Mouse (Mus musculus): Measurements from ENCODE around the gene Dglucy.

- TF ChIP-seq CTCF (IDR thresholded peaks at IDR 0.05; ENCODE audit: control insufficient read depth, insufficient read depth, low read length) (no peak), POLR2A (IDR thresholded peaks at IDR 0.05; ENCODE audit: borderline replicate concordance, control insufficient read depth, low read depth, low read length) (no peak)
Observed at GRCm38 (mm10) chr12:100784152-100784551, 5.3 kb downstream of the Dglucy start.

Measured in bone marrow, adult 2 months (tissue).